Mouse (Mus musculus): Measurements from ENCODE around the gene Bdkrb2. TPM values are rescaled to one million over a fixed set of nuclear protein-coding genes. Genes with fewer than 3 reads are reported as not detected.
A peak's percentile ranks its signal among the peaks of the same experiment; 100 is the strongest.

Bdkrb2 gene
- 1.7 and 1.9 TPM in 2 replicates for polyA plus RNA-seq (2015; fragmentation: Nextera tagmentation; extraction: Ambion mirVana)

DNA sequence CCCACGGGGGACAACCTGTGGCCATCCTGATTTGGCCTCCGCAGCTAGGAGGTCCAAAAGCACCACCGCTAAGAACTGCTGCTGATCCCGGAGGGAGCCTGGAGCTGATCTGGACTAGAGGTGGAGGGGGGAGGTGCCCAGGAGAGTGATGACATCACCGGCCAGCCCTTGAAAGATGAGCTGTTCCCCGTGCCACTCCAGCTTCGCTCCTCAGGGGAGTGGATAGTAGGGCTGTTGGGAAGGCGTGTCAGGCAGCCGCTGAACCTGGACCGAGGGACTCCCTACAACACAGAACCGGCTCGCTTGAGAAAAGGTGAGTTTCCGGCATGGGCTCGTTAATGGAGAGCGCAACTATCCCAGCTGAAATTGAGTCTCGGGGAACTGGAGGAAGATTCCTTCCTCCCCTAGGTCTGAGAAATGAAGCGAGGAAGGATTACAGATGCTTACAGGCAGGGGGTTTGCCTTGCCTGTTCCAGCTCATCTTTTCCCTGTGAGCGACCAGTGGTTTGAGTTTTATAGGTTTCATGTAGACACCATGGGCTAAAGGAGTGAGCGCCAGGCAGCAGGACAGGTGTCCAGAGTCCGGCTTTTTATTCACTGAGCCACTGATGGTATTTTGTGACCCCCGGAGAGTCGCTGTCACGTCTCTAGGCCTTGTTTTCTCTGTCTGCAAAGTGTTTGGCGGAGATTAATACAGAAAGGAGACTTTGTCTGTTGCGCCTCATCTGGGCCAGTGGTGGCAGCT, at the start of gene Bdkrb2:
Gene Bdkrb2 (plus strand): TSS at position 291 of the 745 bp plus-strand sequence.
- Histone ChIP-seq H3K9ac (replicated peaks; ENCODE audit: low read length) (peak within 1 kb of the TSS; percentile 43), H3K4me1 (ENCODE audit: insufficient read depth, low read length) (peaks cover 9% of the 10 kb centered on the region), H3K9me3 (ENCODE audit: low read length) (peaks cover 10% of the 10 kb centered on the region; the same call in 1 of the 2 replicates), H3K36me3 (ENCODE audit: insufficient read depth, low read length) (no peaks in the 10 kb centered on the region), H3K27ac (ENCODE audit: low read length) (no peak within 1 kb of the TSS), H3K27me3 (ENCODE audit: insufficient read depth, low read length) (peaks cover 32% of the 10 kb centered on the region), H3K4me3 (ENCODE audit: low read length) (peak within 1 kb of the TSS; percentile 34), H3K4me2 (replicated peaks; ENCODE audit: low read depth, low read length) (peak within 1 kb of the TSS; percentile 59)
- 4% methylated on average over 25 of the region's 25 CpGs for WGBS
- ATAC-seq (ENCODE audit: low FRiP score, low TSS enrichment) = peak; percentile 92

DNA sequence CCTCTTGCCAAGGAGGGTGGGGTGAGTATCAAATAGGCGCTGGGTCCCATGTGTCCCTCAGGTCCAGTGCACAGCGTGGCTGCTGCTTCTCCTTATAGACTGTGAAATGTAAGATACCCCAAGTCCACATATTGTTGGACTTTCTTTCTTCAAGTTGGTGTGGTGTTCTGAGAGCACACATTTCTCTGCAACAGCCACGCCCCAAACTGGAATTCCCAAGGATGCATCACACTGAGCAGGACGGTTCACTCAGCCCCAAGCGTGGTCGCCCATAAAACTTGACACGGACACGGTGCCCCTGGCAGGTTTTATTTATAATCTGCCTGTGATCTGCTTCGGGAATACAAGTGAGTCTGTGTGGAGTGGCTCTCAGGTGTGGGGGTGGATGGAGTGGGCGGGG, 48.9 kb upstream of the Bdkrb2 start:
- ATAC-seq (ENCODE audit: low FRiP score, low TSS enrichment) = no peak
- Histone ChIP-seq H3K4me1 (ENCODE audit: insufficient read depth, low read length) (peaks cover 34% of the 10 kb centered on the region), H3K4me2 (replicated peaks; ENCODE audit: low read depth, low read length) (no peak overlapping the region), H3K4me3 (ENCODE audit: low read length) (no peak overlapping the region), H3K9ac (replicated peaks; ENCODE audit: low read length) (no peak overlapping the region), H3K9me3 (ENCODE audit: low read length) (no peaks in the 10 kb centered on the region; the same call in 1 of the 2 replicates), H3K27me3 (ENCODE audit: insufficient read depth, low read length) (no peaks in the 10 kb centered on the region), H3K36me3 (ENCODE audit: insufficient read depth, low read length) (no peaks in the 10 kb centered on the region), H3K27ac (ENCODE audit: low read length) (peak overlapping the region; percentile 13; the same call in 1 of the 2 replicates)
- 44% methylated on average over 10 of the region's 10 CpGs for WGBS

DNA sequence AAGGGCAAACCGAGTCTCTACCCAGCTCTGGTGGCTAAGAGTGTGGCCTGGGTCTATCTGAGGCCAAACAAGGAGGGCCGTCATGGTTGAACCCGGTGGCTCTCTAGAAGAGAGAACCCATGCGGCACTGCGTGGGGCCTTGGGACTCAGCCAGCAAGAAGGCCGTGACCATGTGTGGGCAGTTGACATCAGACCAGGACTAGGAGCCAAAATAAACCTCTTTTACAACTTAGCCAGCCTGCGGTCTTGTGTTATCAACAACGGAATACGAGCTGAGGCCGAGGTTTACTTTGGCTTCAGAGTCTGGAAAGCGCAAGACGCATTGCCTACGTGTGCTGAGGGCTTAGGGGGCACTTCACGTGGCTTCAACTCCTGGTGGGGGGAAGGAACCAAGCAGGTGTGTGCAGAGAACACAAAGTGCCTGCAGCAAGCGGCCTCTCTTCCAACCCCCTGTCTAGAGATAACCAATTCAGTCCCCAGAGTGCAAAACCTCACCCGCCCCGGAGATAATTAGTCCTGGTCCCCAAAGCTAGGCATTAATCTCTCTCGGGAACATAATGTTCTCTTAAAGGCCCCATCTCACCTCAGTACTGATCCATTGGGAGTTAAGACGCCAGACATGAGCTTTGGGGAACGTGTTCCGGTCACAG, 45.9 kb upstream of the Bdkrb2 start:
- H3K4me3 ChIP-seq (ENCODE audit: low read length) = no peak overlapping the region
- H3K9me3 ChIP-seq (ENCODE audit: low read length) = peaks cover 4% of the 10 kb centered on the region; the same call in 1 of the 2 replicates
- H3K4me2 ChIP-seq (replicated peaks; ENCODE audit: low read depth, low read length) = no peak overlapping the region
- H3K9ac ChIP-seq (replicated peaks; ENCODE audit: low read length) = no peak overlapping the region
- H3K36me3 ChIP-seq (ENCODE audit: insufficient read depth, low read length) = no peaks in the 10 kb centered on the region
- H3K27me3 ChIP-seq (ENCODE audit: insufficient read depth, low read length) = no peaks in the 10 kb centered on the region
- ATAC-seq (ENCODE audit: low FRiP score, low TSS enrichment) = no peak
- no peak overlapping the region for H3K27ac ChIP-seq (ENCODE audit: low read length)
- WGBS = 41% methylated on average over 21 of the region's 21 CpGs
- peaks cover 34% of the 10 kb centered on the region for H3K4me1 ChIP-seq (ENCODE audit: insufficient read depth, low read length)

DNA sequence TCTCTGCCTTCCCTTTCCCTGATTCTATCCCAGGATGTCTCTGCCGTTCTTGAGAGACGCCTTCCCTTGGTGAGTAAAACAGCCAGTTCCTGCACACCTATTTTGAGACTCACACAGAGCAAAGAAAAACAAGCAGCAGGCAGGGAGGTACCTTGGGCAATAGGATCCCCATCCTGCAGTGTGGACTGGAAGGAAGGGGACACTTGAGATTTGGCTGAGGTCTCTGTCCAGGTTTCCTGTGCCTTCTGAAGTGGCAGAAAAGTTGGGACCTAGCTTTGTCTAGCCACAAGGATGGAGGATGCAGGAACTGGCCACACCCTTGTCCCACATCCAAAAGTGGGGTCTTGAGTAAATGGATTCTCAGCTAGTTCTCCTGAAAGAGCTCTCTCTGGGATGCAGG, 43.2 kb upstream of the Bdkrb2 start:
- Histone ChIP-seq H3K9ac (replicated peaks; ENCODE audit: low read length) (no peak overlapping the region), H3K4me3 (ENCODE audit: low read length) (no peak overlapping the region), H3K9me3 (ENCODE audit: low read length) (peaks cover 4% of the 10 kb centered on the region; the same call in 1 of the 2 replicates), H3K36me3 (ENCODE audit: insufficient read depth, low read length) (no peaks in the 10 kb centered on the region), H3K4me1 (ENCODE audit: insufficient read depth, low read length) (peaks cover 26% of the 10 kb centered on the region), H3K27me3 (ENCODE audit: insufficient read depth, low read length) (no peaks in the 10 kb centered on the region), H3K4me2 (replicated peaks; ENCODE audit: low read depth, low read length) (no peak overlapping the region), H3K27ac (ENCODE audit: low read length) (no peak overlapping the region)
- ATAC-seq (ENCODE audit: low FRiP score, low TSS enrichment) = no peak
- WGBS = 76% methylated on average over 2 of the region's 2 CpGs

DNA sequence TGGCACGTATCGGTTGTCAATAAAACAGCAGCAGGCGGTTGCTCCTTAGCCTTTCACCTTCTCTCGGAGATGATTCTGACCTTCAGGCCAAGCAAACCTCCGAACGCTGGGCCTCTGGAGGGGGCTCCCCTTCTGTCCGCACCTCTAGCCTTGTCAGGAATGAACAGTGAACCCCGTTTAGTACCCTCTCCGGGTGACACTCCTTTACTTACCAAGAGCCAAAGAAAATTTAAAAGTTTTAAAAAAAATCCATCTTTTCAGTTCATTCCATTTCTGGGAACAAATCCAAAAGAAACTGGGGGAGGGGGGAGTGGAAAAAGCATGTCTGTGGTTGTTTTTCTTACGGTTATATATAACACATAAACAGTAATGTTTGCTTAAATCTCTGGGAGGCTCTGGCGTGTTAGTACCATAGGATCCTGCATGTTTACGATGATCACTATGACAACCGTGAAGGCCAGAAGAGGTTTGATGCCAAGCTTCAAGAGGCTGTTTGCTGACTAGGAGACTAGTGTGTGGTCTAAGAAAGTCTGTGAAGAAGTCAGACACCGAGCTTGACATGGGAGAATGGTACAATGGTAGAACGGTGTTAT, 41.8 kb upstream of the Bdkrb2 start:
- H3K4me3 ChIP-seq (ENCODE audit: low read length) = no peak overlapping the region
- H3K9ac ChIP-seq (replicated peaks; ENCODE audit: low read length) = no peak overlapping the region
- H3K36me3 ChIP-seq (ENCODE audit: insufficient read depth, low read length) = no peaks in the 10 kb centered on the region
- peak overlapping the region; percentile 34 for H3K4me2 ChIP-seq (replicated peaks; ENCODE audit: low read depth, low read length)
- peaks cover 4% of the 10 kb centered on the region; the same call in 1 of the 2 replicates for H3K9me3 ChIP-seq (ENCODE audit: low read length)
- H3K27me3 ChIP-seq (ENCODE audit: insufficient read depth, low read length) = no peaks in the 10 kb centered on the region
- whole genome bisulfite sequencing = 31% methylated on average over 15 of the region's 15 CpGs
- H3K4me1 ChIP-seq (ENCODE audit: insufficient read depth, low read length) = peaks cover 26% of the 10 kb centered on the region
- H3K27ac ChIP-seq (ENCODE audit: low read length) = peak overlapping the region; percentile 44; the same call in 1 of the 2 replicates
- peak; percentile 73; the same call in 1 of the 2 replicates for ATAC-seq (ENCODE audit: low FRiP score, low TSS enrichment)

DNA sequence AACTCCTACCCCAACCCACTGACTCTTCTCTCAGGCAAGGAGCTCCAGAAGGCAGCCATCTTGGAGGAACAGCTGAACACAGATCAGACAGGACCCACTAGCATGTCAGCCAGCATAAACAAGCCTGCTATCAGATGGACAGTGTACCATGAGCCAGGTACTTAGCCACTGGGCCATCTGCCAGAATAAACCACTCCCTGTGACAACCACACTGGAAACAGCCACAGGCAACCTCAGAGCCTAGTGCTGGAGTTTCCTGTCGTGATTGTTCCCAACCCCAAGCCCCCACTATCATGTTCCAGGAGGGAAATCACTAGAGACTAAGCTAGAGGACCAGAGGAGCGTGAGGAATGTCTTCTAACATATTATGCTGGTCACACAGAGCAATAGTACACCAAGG, 39.3 kb upstream of the Bdkrb2 start:
- Histone ChIP-seq H3K9ac (replicated peaks; ENCODE audit: low read length) (no peak overlapping the region), H3K9me3 (ENCODE audit: low read length) (peaks cover 4% of the 10 kb centered on the region; the same call in 1 of the 2 replicates), H3K27ac (ENCODE audit: low read length) (no peak overlapping the region), H3K4me1 (ENCODE audit: insufficient read depth, low read length) (peaks cover 16% of the 10 kb centered on the region), H3K36me3 (ENCODE audit: insufficient read depth, low read length) (no peaks in the 10 kb centered on the region), H3K4me3 (ENCODE audit: low read length) (no peak overlapping the region), H3K4me2 (replicated peaks; ENCODE audit: low read depth, low read length) (no peak overlapping the region), H3K27me3 (ENCODE audit: insufficient read depth, low read length) (no peaks in the 10 kb centered on the region)
- 41% methylated on average over 2 of the region's 2 CpGs for WGBS
- ATAC-seq (ENCODE audit: low FRiP score, low TSS enrichment) = no peak

DNA sequence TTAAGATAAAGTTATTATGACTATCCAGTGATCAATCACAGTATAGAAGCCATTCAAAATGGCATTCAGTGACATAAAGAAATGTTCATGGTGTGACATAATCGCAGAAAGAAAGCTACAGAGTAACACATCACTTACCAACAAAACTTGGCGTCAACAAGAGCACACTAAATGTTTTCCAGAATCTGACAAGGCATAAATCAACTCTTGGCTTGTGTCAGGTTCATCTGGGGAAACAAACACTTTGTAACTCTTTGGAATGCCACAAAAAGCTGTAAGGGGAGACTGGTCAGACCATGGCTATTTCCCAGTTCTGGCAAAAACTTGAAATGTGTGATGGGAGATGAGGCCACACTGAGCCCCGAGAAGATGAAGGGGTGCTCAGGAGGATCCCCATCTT, 36.8 kb upstream of the Bdkrb2 start:
- peak overlapping the region; percentile 46 for H3K27ac ChIP-seq (ENCODE audit: low read length)

DNA sequence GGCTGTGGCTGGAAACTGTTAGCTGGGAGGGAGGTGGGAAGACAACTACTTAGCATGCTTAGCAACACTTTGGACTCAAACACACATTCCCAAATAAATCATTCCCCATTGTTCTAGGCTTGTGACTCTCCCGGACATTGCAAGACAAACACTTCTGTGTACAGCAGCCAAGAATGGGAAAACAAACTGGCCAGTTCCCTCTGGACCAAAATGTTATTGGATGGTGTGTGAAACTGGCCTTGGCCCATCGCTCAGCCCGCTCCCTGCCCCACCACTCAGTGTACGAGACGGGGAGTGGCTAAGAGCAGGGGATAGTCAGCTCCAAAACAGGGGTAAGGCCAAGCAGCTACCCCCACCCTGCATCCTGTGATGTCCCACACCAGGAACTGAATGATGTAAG, 36.2 kb upstream of the Bdkrb2 start:
- peaks cover 4% of the 10 kb centered on the region; the same call in 1 of the 2 replicates for H3K9me3 ChIP-seq (ENCODE audit: low read length)
- H3K27ac ChIP-seq (ENCODE audit: low read length) = peak overlapping the region; percentile 46
- H3K27me3 ChIP-seq (ENCODE audit: insufficient read depth, low read length) = no peaks in the 10 kb centered on the region
- 43% methylated on average over 5 of the region's 5 CpGs for WGBS
- no peak overlapping the region for H3K4me2 ChIP-seq (replicated peaks; ENCODE audit: low read depth, low read length)
- H3K36me3 ChIP-seq (ENCODE audit: insufficient read depth, low read length) = no peaks in the 10 kb centered on the region
- peak; percentile 78 for ATAC-seq (ENCODE audit: low FRiP score, low TSS enrichment)
- no peak overlapping the region for H3K9ac ChIP-seq (replicated peaks; ENCODE audit: low read length)
- no peak overlapping the region for H3K4me3 ChIP-seq (ENCODE audit: low read length)
- peaks cover 5% of the 10 kb centered on the region; the same call in 1 of the 2 replicates for H3K4me1 ChIP-seq (ENCODE audit: insufficient read depth, low read length)

More for the DNA sequence above, 36.8 kb upstream of the Bdkrb2 start:
- Histone ChIP-seq H3K9ac (replicated peaks; ENCODE audit: low read length) (no peak overlapping the region), H3K4me1 (ENCODE audit: insufficient read depth, low read length) (peaks cover 7% of the 10 kb centered on the region), H3K27me3 (ENCODE audit: insufficient read depth, low read length) (no peaks in the 10 kb centered on the region), H3K4me2 (replicated peaks; ENCODE audit: low read depth, low read length) (no peak overlapping the region), H3K4me3 (ENCODE audit: low read length) (no peak overlapping the region), H3K36me3 (ENCODE audit: insufficient read depth, low read length) (no peaks in the 10 kb centered on the region), H3K9me3 (ENCODE audit: low read length) (peaks cover 4% of the 10 kb centered on the region; the same call in 1 of the 2 replicates)
- 69% methylated on average over 3 of the region's 3 CpGs for WGBS
- no peak for ATAC-seq (ENCODE audit: low FRiP score, low TSS enrichment)

DNA sequence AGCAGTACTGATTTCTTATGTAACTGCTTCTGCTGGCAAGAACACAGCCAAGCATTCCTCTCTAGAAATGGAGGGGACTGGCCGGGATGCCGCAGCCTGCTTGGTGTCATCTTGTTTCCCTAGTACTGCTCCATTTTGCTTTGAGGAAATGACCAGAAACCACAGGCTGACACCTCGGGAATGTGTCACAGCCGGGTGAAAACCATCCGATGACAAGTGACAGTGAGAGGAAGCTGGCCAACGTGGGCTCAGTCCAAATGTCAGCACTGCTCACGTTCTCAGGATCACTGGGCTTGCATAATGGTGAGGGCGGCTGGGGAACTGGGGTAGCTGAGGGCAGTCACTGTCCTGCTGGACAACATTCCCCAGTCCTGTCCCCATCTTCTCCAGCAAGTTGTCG, 33.5 kb upstream of the Bdkrb2 start:
- Histone ChIP-seq H3K36me3 (ENCODE audit: insufficient read depth, low read length) (no peaks in the 10 kb centered on the region), H3K9me3 (ENCODE audit: low read length) (no peaks in the 10 kb centered on the region), H3K4me2 (replicated peaks; ENCODE audit: low read depth, low read length) (no peak overlapping the region), H3K9ac (replicated peaks; ENCODE audit: low read length) (no peak overlapping the region), H3K4me3 (ENCODE audit: low read length) (no peak overlapping the region), H3K27me3 (ENCODE audit: insufficient read depth, low read length) (no peaks in the 10 kb centered on the region), H3K4me1 (ENCODE audit: insufficient read depth, low read length) (peaks cover 8% of the 10 kb centered on the region; the same call in 1 of the 2 replicates), H3K27ac (ENCODE audit: low read length) (no peak overlapping the region)
- 46% methylated on average over 9 of the region's 9 CpGs for WGBS
- no peak for ATAC-seq (ENCODE audit: low FRiP score, low TSS enrichment)

Data from kidney, embryonic 16.5 days (tissue).